Mouse (Mus musculus): ENCODE measurements around the gene Spsb2. TPM values are rescaled to one million over a fixed set of nuclear protein-coding genes. Genes with fewer than 3 reads are reported as not detected.

Gene Spsb2
- polyA plus RNA-seq, 1 experiment, result 22.4 TPM

- peaks cover 12% of the 10 kb centered on the region for H3K4me1 ChIP-seq (ENCODE audit: control insufficient read depth, insufficient read depth, low read length)
- no peak for DNase-seq
- 34% methylated on average over 8 of the region's 8 CpGs for WGBS
- H3K4me3 ChIP-seq (replicated peaks; ENCODE audit: extremely low read depth, low read depth, low read length), result no peak overlapping the region
- TF ChIP-seq CTCF (IDR thresholded peaks at IDR 0.05; ENCODE audit: insufficient read depth, low read length) (no peak), POLR2A (IDR thresholded peaks at IDR 0.05; ENCODE audit: borderline replicate concordance, extremely low read depth, low read depth, low read length) (no peak)
These were observed 6.0 kb downstream of the Spsb2 start for GRCm38 (mm10) chr6:124814448-124814847.

- 80% methylated on average over 9 of the region's 9 CpGs for WGBS
- no peak overlapping the region for H3K4me3 ChIP-seq (replicated peaks; ENCODE audit: extremely low read depth, low read depth, low read length)
- H3K4me1 ChIP-seq (ENCODE audit: control insufficient read depth, insufficient read depth, low read length), result peaks cover 8% of the 10 kb centered on the region; the same call in 1 of the 2 replicates
- TF ChIP-seq CTCF (IDR thresholded peaks at IDR 0.05; ENCODE audit: insufficient read depth, low read length) (no peak), POLR2A (IDR thresholded peaks at IDR 0.05; ENCODE audit: borderline replicate concordance, extremely low read depth, low read depth, low read length) (no peak)
- no peak for DNase-seq
These were observed 6.7 kb downstream of the Spsb2 start for GRCm38 (mm10) chr6:124814858-124815774.

GRCm38 (mm10) chr6:124816611-124817010 lies 8.2 kb downstream of the Spsb2 start:
- WGBS, result 88% methylated on average over 4 of the region's 4 CpGs

GRCm38 (mm10) chr6:124817125-124817524 lies 8.7 kb downstream of the Spsb2 start:
- no peak for DNase-seq
- Histone ChIP-seq H3K4me3 (replicated peaks; ENCODE audit: extremely low read depth, low read depth, low read length) (no peak overlapping the region), H3K4me1 (ENCODE audit: control insufficient read depth, insufficient read depth, low read length) (0 out of 2 replicates have a peak, but pooled peaks cover 8% of the 10 kb centered on the region)
- WGBS, result 97% methylated on average over 11 of the region's 11 CpGs
- no peak for TF ChIP-seq CTCF (IDR thresholded peaks at IDR 0.05; ENCODE audit: insufficient read depth, low read length)
- TF ChIP-seq POLR2A (IDR thresholded peaks at IDR 0.05; ENCODE audit: borderline replicate concordance, extremely low read depth, low read depth, low read length), result no peak

More at GRCm38 (mm10) chr6:124816611-124817010, 8.2 kb downstream of the Spsb2 start:
- Histone ChIP-seq H3K4me1 (ENCODE audit: control insufficient read depth, insufficient read depth, low read length) (0 out of 2 replicates have a peak, but pooled peaks cover 8% of the 10 kb centered on the region), H3K4me3 (replicated peaks; ENCODE audit: extremely low read depth, low read depth, low read length) (no peak overlapping the region)
- no peak for DNase-seq
- TF ChIP-seq CTCF (IDR thresholded peaks at IDR 0.05; ENCODE audit: insufficient read depth, low read length) (no peak), POLR2A (IDR thresholded peaks at IDR 0.05; ENCODE audit: borderline replicate concordance, extremely low read depth, low read depth, low read length) (no peak)

GRCm38 (mm10) chr6:124817563-124817962 lies 9.1 kb downstream of the Spsb2 start:
- 91% methylated on average over 8 of the region's 8 CpGs for WGBS
- no peak overlapping the region for H3K4me3 ChIP-seq (replicated peaks; ENCODE audit: extremely low read depth, low read depth, low read length)
- no peak for DNase-seq
- no peak for TF ChIP-seq CTCF (IDR thresholded peaks at IDR 0.05; ENCODE audit: insufficient read depth, low read length)
- TF ChIP-seq POLR2A (IDR thresholded peaks at IDR 0.05; ENCODE audit: borderline replicate concordance, extremely low read depth, low read depth, low read length), result no peak
- H3K4me1 ChIP-seq (ENCODE audit: control insufficient read depth, insufficient read depth, low read length), result 0 out of 2 replicates have a peak, but pooled peaks cover 8% of the 10 kb centered on the region

- WGBS, result 71% methylated on average over 8 of the region's 8 CpGs
- no peak for DNase-seq
- TF ChIP-seq CTCF (IDR thresholded peaks at IDR 0.05; ENCODE audit: insufficient read depth, low read length), result no peak
- no peak overlapping the region for H3K4me3 ChIP-seq (replicated peaks; ENCODE audit: extremely low read depth, low read depth, low read length)
- 0 out of 2 replicates have a peak, but pooled peaks cover 4% of the 10 kb centered on the region for H3K4me1 ChIP-seq (ENCODE audit: control insufficient read depth, insufficient read depth, low read length)
These were observed 9.5 kb downstream of the Spsb2 start for GRCm38 (mm10) chr6:124817971-124818370.

GRCm38 (mm10) chr6:124820891-124821290 lies 12.4 kb downstream of the Spsb2 start:
- no peak for DNase-seq
- H3K4me3 ChIP-seq (replicated peaks; ENCODE audit: extremely low read depth, low read depth, low read length), result no peak overlapping the region
- no peaks in the 10 kb centered on the region for H3K4me1 ChIP-seq (ENCODE audit: control insufficient read depth, insufficient read depth, low read length)
- TF ChIP-seq POLR2A (IDR thresholded peaks at IDR 0.05; ENCODE audit: borderline replicate concordance, extremely low read depth, low read depth, low read length) (no peak), CTCF (IDR thresholded peaks at IDR 0.05; ENCODE audit: insufficient read depth, low read length) (no peak)
- WGBS, result 89% methylated on average over 5 of the region's 5 CpGs

- H3K4me1 ChIP-seq (ENCODE audit: control insufficient read depth, insufficient read depth, low read length), result no peaks in the 10 kb centered on the region
- H3K4me3 ChIP-seq (replicated peaks; ENCODE audit: extremely low read depth, low read depth, low read length), result no peak overlapping the region
- TF ChIP-seq CTCF (IDR thresholded peaks at IDR 0.05; ENCODE audit: insufficient read depth, low read length), result no peak
- DNase-seq, result no peak
- 92% methylated on average over 4 of the region's 4 CpGs for WGBS
These were observed 13.6 kb downstream of the Spsb2 start for GRCm38 (mm10) chr6:124822049-124822448.

- no peak for TF ChIP-seq POLR2A (IDR thresholded peaks at IDR 0.05; ENCODE audit: borderline replicate concordance, extremely low read depth, low read depth, low read length)
- TF ChIP-seq CTCF (IDR thresholded peaks at IDR 0.05; ENCODE audit: insufficient read depth, low read length), result no peak
- Histone ChIP-seq H3K4me3 (replicated peaks; ENCODE audit: extremely low read depth, low read depth, low read length) (peak overlapping the region; percentile 61), H3K4me1 (ENCODE audit: control insufficient read depth, insufficient read depth, low read length) (peaks cover 3% of the 10 kb centered on the region)
- WGBS, result 18% methylated on average over 10 of the region's 10 CpGs
- peak; percentile 26 for DNase-seq
These were observed 19.7 kb downstream of the Spsb2 start for GRCm38 (mm10) chr6:124828101-124828592.

Data from lung, adult 2 months (tissue).